Mouse (Mus musculus) CH12.LX (cell line): ENCODE measurements around the gene Rarg. TPM values are rescaled to one million over a fixed set of nuclear protein-coding genes. Genes with fewer than 3 reads are reported as not detected.

Source experiments
- DNase-seq: peaks from one replicate; pipeline ENCODE4 v3.0.0-alpha.2; 2013; ENCODE audit errors: extremely low read depth
- H3K27ac ChIP-seq: 2 replicates; pipeline ENCODE4 v1.5.1; 2012; ENCODE audit warnings: low read depth, mild to moderate bottlenecking, control low read depth, moderate library complexity; ENCODE audit not compliant: insufficient read depth
- H3K27me3 ChIP-seq: replicated peaks from 2 replicates; pipeline ENCODE3; 2012; ENCODE audit warnings: inconsistent platforms
- H3K36me3 ChIP-seq, 2 experiments: replicated peaks in 1 of 2; 2 replicates each; pipeline versions ENCODE3 to v1.6.1; 2012; ENCODE audit warnings: inconsistent platforms in 1 of 2, low read length in 1 of 2, mild to moderate bottlenecking in 1 of 2, mixed read lengths in 1 of 2, moderate library complexity in 1 of 2; ENCODE audit not compliant: control insufficient read depth in 1 of 2, insufficient read depth in 1 of 2
- H3K4me1 ChIP-seq, 2 experiments: 2 replicates each; pipeline ENCODE4 v1.6.1; 2012; ENCODE audit warnings: inconsistent platforms in 1 of 2, moderate library complexity in 1 of 2; ENCODE audit not compliant: insufficient read depth in 2 of 2, control insufficient read depth in 1 of 2
- H3K4me2 ChIP-seq: 2 replicates; pipeline ENCODE4 v1.6.1; 2012; ENCODE audit warnings: low read depth, mild to moderate bottlenecking, control low read depth; ENCODE audit not compliant: poor library complexity, insufficient read depth, severe bottlenecking
- H3K4me3 ChIP-seq, 3 experiments: fragments of 150-350 bp in 1 of 3; sonication (generic) in 1 of 3; replicated peaks in 1 of 3; 2 replicates each; pipeline versions ENCODE3 to v1.5.1; 2011 to 2012; ENCODE audit warnings: low read depth in 2 of 3, low read length in 2 of 3, mild to moderate bottlenecking in 2 of 3, moderate library complexity in 2 of 3, control low read depth in 1 of 3, improper control_type of control experiment in 1 of 3, inconsistent platforms in 1 of 3, mixed read lengths in 1 of 3; ENCODE audit not compliant: poor library complexity in 1 of 3
- H3K79me2 ChIP-seq: replicated peaks from 2 replicates; pipeline ENCODE4 v1.6.1; 2012; ENCODE audit warnings: mild to moderate bottlenecking, moderate library complexity; ENCODE audit not compliant: control insufficient read depth, poor library complexity, insufficient read depth, severe bottlenecking; ENCODE audit errors: extremely low read depth
- H3K9ac ChIP-seq: 2 replicates; pipeline ENCODE4 v1.6.1; 2012; ENCODE audit warnings: low read depth, mild to moderate bottlenecking, control low read depth, moderate library complexity; ENCODE audit not compliant: insufficient read depth
- H3K9me3 ChIP-seq: replicated peaks from 2 replicates; pipeline ENCODE3; 2012; ENCODE audit warnings: low read length, inconsistent platforms, mixed read lengths
- CHD1 ChIP-seq: IDR thresholded peaks from 2 replicates; pipeline ENCODE4 v1.6.1; 2012; ENCODE audit warnings: low read depth, low read length, improper control_type of control experiment, inconsistent platforms
- CHD2 ChIP-seq: IDR thresholded peaks from 2 replicates; pipeline ENCODE4 v1.6.1; 2011; ENCODE audit warnings: low read length, improper control_type of control experiment
- CTCF ChIP-seq, 2 experiments: IDR thresholded peaks in 1 of 2; conservative IDR thresholded peaks in 1 of 2; 2 replicates each; pipeline ENCODE4 v1.5.1; 2011 to 2012; ENCODE audit warnings: low read depth in 2 of 2, low read length in 2 of 2, improper control_type of control experiment in 1 of 2, inconsistent platforms in 1 of 2, mild to moderate bottlenecking in 1 of 2, moderate library complexity in 1 of 2
- E2F4 ChIP-seq: IDR thresholded peaks from 2 replicates; pipeline ENCODE4 v1.6.1; 2011; ENCODE audit warnings: low read depth, low read length, improper control_type of control experiment; ENCODE audit not compliant: insufficient replicate concordance
- GABPA ChIP-seq: IDR thresholded peaks from 2 replicates; pipeline ENCODE4 v1.6.1; 2012; ENCODE audit warnings: low read depth, low read length, improper control_type of control experiment, inconsistent platforms; ENCODE audit not compliant: insufficient replicate concordance
- IRF4 ChIP-seq: IDR thresholded peaks from 2 replicates; pipeline ENCODE4 v1.6.1; 2014; ENCODE audit warnings: low read depth, mild to moderate bottlenecking, inconsistent platforms, low read length, improper control_type of control experiment
- JUND ChIP-seq: conservative IDR thresholded peaks from 2 replicates; pipeline ENCODE4 v1.6.1; 2011; ENCODE audit warnings: low read depth, low read length, improper control_type of control experiment
- KAT2A ChIP-seq: IDR thresholded peaks from 2 replicates; pipeline ENCODE4 v1.6.1; 2012; ENCODE audit warnings: low read length, improper control_type of control experiment, inconsistent platforms; ENCODE audit not compliant: insufficient replicate concordance
- MAFK ChIP-seq: IDR thresholded peaks from 2 replicates; pipeline ENCODE4 v1.6.1; 2011; ENCODE audit warnings: low read length, improper control_type of control experiment; ENCODE audit not compliant: insufficient replicate concordance
- MAX ChIP-seq: IDR thresholded peaks from 2 replicates; pipeline ENCODE4 v1.6.1; 2011; ENCODE audit warnings: low read length, improper control_type of control experiment
- MAZ ChIP-seq: IDR thresholded peaks from 2 replicates; pipeline ENCODE4 v1.6.1; 2012; ENCODE audit warnings: low read depth, mild to moderate bottlenecking, inconsistent platforms, low read length, improper control_type of control experiment, moderate library complexity
- MYC ChIP-seq: IDR thresholded peaks from 2 replicates; pipeline ENCODE4 v1.6.1; 2011; ENCODE audit warnings: low read depth, mild to moderate bottlenecking, improper control_type of control experiment, low read length
- NELFE ChIP-seq: IDR thresholded peaks from 2 replicates; pipeline ENCODE4 v1.6.1; 2011; ENCODE audit warnings: low read depth, low read length, improper control_type of control experiment
- PAX5 ChIP-seq: IDR thresholded peaks from 2 replicates; pipeline ENCODE4 v1.6.1; 2012; ENCODE audit warnings: low read length, inconsistent platforms, mixed read lengths
- POLR2AphosphoS2 ChIP-seq: IDR thresholded peaks from 2 replicates; pipeline ENCODE4 v1.6.1; 2011; ENCODE audit warnings: low read depth, low read length, improper control_type of control experiment
- RCOR1 ChIP-seq: conservative IDR thresholded peaks from 2 replicates; pipeline ENCODE4 v1.6.1; 2012; ENCODE audit warnings: low read depth, mild to moderate bottlenecking, inconsistent platforms, low read length, improper control_type of control experiment
- SMC3 ChIP-seq: IDR thresholded peaks from 2 replicates; pipeline ENCODE4 v1.6.1; 2011; ENCODE audit warnings: low read depth, low read length, improper control_type of control experiment
- TBP ChIP-seq: conservative IDR thresholded peaks from 2 replicates; pipeline ENCODE4 v1.6.1; 2011; ENCODE audit warnings: low read depth, low read length, improper control_type of control experiment
- USF2 ChIP-seq: conservative IDR thresholded peaks from 2 replicates; pipeline ENCODE4 v1.6.1; 2011; ENCODE audit warnings: low read depth, low read length, improper control_type of control experiment
- dilution Hi-C: fragments of 300-500 bp; cut with MboI; formaldehyde crosslinking; loops from 2 replicates; pipeline ENCODE4 v1.14.3; 2020; ENCODE audit warnings: low sequenced_read_pairs; ENCODE audit not compliant: extremely low pct_unique_long_range_greater_than_20kb, extremely low pct_ligation_motif_present
- in situ Hi-C: fragments of 300-500 bp; cut with MboI; formaldehyde crosslinking; loops from 3 replicates; pipeline ENCODE4 v1.14.3; 2019; ENCODE audit warnings: low sequenced_read_pairs, low pct_ligation_motif_present, low pct_unique_long_range_greater_than_20kb, mixed read lengths
- polyA plus RNA-seq: library from polyadenylated mRNA; unstranded; fragments of >175 nt; gene quantifications from 2 replicates; pipeline ENCODE4 v1.2.1, GENCODE M21; 2012; ENCODE audit warnings: low read depth; ENCODE audit not compliant: insufficient read length
- total RNA-seq, 2 experiments: library from RNA; depleted of rRNA; stranded (reverse); fragments of 300-350 nt in 1 of 2; fragments of >200 nt in 1 of 2; gene quantifications; 2 replicates each; pipeline ENCODE4 v1.2.3; 2012 to 2014

Gene Rarg
- total and polyA plus RNA-seq, 3 experiments = 0.17 to 0.76 (median 0.64) TPM

- TF ChIP-seq CTCF (conservative IDR thresholded peaks at IDR 0.05 in 1 of 2, IDR thresholded peaks at IDR 0.05 in 1 of 2; ENCODE audit: low read depth in 2 of 2, low read length in 2 of 2) = no peak; a peak in 1 of 4 replicates
These were observed 54.1 kb downstream of the Rarg start, which contains the start of gene Zfp740 (continued) for GRCm38 (mm10) chr15:102202971-102203834.

- in situ Hi-C loops = no loop called here
These were observed 58.5 kb downstream of the Rarg start for GRCm38 (mm10) chr15:102198841-102199240.

GRCm38 (mm10) chr15:102195373-102195772, 61.9 kb downstream of the Rarg start:
- Histone ChIP-seq H3K79me2 (no peaks in the 10 kb centered on the region), H3K36me3 (no peaks in the 10 kb centered on the region), H3K27me3 (no peaks in the 10 kb centered on the region), H3K9me3 (no peaks in the 10 kb centered on the region), H3K27ac (no peak overlapping the region), H3K9ac (no peak overlapping the region), H3K4me1 (peaks cover 9 to 42% of the 10 kb centered on the region in 2 experiments), H3K4me2 (no peak overlapping the region), H3K4me3 (no peak overlapping the region)
- DNase-seq = no peak
- dilution Hi-C loops = no loop called here
- in situ Hi-C loops = no loop called here
- TF ChIP-seq NELFE (no peak), TBP (no peak), CHD1 (no peak), CHD2 (no peak), RCOR1 (no peak), GABPA (no peak), JUND (no peak), IRF4 (no peak)

More at GRCm38 (mm10) chr15:102198841-102199240, 58.5 kb downstream of the Rarg start:
- H3K79me2 ChIP-seq = no peaks in the 10 kb centered on the region
- no peak for DNase-seq
- H3K4me2 ChIP-seq = no peak overlapping the region
- H3K36me3 ChIP-seq = no peaks in the 10 kb centered on the region
- dilution Hi-C loops = no loop called here
- TF ChIP-seq KAT2A = no peak
- no peak for TF ChIP-seq MYC
- TF ChIP-seq MAFK = no peak
- TF ChIP-seq PAX5 = no peak
- no peak for TF ChIP-seq USF2
- TF ChIP-seq SMC3 = no peak
- TF ChIP-seq MAZ = no peak
- no peak for TF ChIP-seq CHD2
- no peak for TF ChIP-seq MAX
- TF ChIP-seq E2F4 = no peak
- TF ChIP-seq IRF4 = no peak
- TF ChIP-seq POLR2AphosphoS2 = no peak
- no peak for TF ChIP-seq RCOR1
- H3K9ac ChIP-seq = no peak overlapping the region
- no peak overlapping the region for H3K27ac ChIP-seq
- H3K27me3 ChIP-seq = no peaks in the 10 kb centered on the region
- no peak overlapping the region for H3K4me3 ChIP-seq
- H3K9me3 ChIP-seq = no peaks in the 10 kb centered on the region
- H3K4me1 ChIP-seq = peaks cover 0 to 22% of the 10 kb centered on the region in 2 experiments; a peak in 3 of 4 replicates
